Mouse (Mus musculus): ENCODE measurements around the gene Atp2b2.

The Atp2b2 gene

DNA sequence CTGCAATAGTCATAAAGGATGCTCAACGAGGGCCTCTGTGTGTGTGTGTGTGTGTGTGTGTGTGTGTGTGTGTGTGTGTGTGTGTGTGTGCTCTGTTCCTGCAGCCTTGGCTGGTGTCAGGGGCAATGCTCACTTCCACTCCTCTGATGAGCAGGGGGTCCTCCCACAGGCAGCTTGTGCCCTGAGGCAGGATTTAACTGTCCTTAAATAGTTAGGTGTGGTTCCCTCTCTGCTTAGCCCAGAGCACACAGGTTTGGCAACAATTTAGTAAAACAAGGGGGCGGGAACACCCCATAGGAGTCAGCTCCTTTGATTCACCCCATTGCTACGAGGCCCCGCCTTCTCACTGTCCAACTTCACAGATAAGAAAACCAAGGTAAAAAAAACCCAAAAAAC, 181.0 kb downstream of the Atp2b2 start:
- DNase-seq (ENCODE audit: extremely low read depth, insufficient read length, low spot score) = no peak

DNA sequence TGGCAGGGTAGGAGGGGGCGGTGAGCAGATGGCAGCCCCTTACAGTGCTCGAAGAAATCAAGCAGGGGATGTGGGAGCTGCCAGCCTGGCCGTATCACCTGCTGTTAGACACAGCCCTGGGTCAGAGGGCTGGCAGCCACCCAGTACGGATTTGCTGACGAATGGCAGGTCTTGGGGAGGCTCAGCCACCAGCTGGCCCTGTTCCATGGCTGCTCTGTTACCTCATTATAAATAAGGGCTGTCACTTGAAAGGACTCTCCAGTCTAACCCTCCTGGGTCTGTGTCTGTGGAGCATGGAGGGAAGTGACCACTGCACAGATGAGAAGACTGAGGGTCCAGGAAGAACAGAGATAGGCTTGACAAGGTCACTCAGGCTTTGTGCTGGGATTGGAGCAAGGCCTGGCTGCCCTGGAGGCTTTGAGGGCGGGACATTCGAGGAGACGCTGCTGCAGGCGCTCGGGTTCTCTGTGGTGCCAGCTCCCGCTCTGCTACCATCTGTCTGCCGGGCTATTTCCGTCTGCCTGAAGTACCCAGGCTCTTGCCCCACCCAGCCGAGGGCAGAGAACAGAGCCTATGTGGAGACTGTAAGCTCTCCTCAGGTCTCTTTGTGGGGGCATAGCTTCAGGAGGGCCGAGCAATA, 181.6 kb downstream of the Atp2b2 start:
- DNase-seq (ENCODE audit: extremely low read depth, insufficient read length, low spot score) = peak; percentile 43

DNA sequence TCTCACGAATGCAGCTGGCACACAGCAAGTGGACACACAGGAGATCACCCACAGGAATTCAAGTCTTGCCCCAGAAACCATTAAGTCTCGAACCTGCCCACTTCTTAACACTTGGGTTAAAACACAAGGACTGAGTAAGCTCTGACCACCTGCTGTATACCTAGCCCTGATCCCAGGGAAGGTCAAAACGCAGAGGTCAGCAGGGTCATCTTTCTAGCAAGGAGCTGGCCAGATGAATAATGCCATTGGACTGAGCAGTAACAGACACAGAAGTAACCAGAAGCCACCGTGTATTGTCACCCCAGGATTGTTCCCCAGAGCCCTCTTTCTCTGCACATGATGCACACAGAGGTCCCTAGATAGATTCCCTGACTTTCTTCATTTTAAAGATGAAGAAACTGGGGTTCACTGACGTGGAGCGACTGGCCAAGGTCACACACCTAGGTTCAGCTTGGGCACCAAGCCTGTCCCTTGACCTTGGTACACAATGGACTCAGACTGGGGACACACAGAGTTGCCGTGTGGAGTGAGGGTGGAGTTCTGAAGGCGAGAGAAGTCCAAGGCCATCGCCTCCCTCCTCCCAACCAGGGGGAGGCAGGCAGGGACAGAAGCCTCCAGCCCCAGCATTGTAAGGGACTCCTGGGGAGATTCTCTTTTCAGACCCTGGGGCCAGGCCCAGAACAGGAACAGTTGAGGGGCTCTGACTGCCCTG, 182.2 kb downstream of the Atp2b2 start:
- DNase-seq (ENCODE audit: extremely low read depth, insufficient read length, low spot score) = no peak

DNA sequence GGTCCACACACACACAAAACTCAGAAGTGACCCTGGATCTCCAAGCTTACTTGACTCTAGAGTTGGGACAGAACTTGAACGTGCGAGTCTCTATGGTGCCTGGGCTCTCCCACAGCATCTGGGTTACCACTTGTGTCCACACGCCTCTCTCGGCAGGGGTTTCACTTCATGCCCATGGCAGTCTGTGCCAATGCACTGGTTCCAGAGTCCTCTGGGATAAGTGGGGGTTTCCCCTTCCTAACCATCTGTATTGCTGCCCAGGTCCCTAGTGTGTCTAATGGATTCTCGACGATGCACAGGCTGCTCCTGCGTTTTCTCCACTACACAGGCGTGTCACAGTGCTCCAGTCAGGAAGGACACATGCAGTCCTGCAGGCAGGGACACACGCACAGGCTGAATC, 184.1 kb downstream of the Atp2b2 start:
- DNase-seq (ENCODE audit: extremely low read depth, insufficient read length, low spot score) = no peak

DNA sequence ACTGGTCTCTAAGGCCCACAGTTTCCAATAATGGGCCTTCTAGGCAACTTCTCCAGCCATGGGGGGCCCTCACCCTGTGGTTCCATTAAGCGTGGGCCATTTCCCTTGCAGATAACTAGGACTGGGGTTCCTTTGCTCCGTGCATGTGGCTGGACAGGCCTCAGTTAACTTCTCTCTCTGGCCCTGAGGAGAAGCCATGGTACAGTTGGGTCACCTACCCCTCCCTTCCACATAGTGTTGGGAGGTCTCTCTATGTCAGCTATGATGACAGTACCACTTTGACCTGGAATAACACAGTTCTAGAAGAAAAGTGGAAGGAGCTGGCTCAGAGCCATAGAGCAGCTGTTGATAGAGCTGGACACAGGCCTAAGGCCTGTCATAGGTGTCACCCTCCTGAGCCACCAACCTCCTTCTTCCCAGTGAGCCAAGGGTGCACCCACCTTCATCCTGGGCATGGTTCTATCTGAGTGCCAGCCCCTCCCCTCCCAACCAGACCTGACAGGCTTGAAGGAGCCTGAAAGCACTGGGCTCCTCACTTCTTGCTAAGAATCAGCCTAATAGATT, 185.0 kb downstream of the Atp2b2 start:
- no peak for DNase-seq (ENCODE audit: extremely low read depth, insufficient read length, low spot score)

DNA sequence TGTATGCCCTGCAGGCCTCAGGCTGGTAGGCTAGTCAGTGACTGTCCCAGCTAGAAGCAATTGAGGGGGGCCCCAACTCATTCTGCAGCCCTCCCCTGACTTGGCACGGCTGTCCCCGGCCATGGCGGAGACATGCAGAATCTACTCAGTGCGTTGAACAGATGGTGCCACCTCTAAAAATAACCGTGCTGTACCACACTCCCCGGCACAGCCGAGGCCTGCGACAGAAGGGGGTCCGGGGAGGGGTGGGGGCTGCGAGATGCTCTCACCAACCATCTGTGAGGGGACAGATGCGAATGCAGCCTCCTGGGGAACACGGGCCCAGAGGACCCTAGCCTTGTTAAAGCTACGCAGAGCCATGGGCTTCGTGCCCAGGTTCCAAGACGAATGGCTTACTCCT, 185.6 kb downstream of the Atp2b2 start:
- DNase-seq (ENCODE audit: extremely low read depth, insufficient read length, low spot score) = no peak

DNA sequence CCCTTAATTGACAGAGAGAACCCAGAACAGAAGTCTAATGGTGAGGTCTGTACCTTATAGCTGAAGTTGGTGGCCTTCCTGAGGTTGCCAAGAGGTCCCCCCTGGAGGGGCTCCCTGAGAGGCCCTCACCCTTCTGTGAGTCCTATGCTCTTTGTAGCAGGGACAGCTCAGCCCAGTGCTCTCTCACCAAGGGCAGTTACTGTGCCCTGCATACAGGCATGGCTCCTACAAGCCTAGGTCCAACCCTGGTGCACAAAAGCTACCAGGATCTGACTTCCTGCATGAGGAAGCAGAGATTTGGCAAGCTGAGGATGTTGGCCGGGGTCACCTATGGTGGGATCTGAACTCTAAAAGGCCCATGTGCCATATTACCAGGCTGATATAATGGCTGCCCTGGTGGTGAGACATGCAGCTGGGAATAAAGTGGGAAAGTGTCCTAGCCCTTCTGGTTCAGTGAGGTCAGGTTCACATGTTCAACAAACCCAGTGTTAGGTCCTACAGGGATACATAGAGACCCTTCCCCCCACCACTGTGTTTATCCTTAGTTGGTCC, 186.2 kb downstream of the Atp2b2 start:
- DNase-seq (ENCODE audit: extremely low read depth, insufficient read length, low spot score) = no peak

DNA sequence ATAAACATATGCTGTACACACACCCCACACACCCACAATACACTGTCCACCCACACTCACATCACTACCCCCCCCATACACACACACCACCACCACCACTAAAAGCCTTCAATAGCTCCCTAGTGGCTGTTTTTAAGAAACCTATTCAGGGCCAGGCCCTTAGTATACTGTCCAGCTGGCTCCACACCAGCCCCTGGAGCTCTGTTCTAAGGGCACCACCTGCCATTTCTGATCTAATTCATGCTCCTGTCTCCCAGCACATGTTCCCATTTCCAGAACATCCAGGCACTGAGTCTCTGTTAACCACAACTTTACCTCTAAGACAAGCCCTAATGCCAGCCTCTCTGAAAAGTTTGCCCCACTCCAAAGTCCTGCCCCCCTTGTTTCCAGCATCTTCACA, 186.8 kb downstream of the Atp2b2 start:
- DNase-seq (ENCODE audit: extremely low read depth, insufficient read length, low spot score) = no peak

DNA sequence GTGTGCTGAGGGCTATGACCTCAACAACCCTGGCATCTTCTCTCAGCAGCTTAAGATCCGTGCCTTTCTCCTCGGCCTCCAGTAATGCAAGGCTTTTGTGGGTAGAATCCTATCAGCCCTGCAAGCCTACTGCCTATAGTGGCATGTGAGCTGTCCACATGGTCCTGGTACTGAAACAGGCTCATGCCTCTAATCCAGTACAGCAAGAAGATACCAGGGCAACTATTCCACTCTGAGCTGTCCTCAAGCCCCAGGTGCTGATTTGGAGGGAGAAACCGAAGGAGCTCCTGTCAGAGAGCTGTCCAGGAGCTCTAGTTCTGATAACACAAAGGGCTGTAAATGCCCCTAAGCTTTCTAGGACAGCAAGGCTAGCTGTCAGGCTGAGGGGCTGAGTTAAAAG, 190.1 kb downstream of the Atp2b2 start:
- DNase-seq (ENCODE audit: extremely low read depth, insufficient read length, low spot score) = peak; percentile 35

DNA sequence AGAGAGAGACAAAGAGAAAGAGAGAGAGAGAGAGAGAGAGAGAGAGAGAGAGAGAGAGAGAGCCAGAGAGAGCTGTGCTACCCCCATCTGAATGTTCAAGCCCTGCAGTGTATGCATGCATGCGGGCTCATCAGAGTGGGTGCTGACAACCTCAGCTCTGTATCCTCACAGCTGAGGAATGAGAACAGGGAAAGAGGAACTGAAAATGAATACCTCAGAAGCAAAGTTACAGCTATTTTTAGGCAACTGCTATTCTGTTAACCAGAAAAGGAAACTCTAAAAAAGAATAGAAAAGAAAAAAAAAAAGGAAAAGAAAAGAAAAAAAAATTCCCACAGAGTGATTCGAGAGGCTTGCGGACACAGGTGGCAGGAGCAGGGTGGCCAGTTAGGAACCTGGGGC, 192.6 kb downstream of the Atp2b2 start:
- DNase-seq (ENCODE audit: extremely low read depth, insufficient read length, low spot score) = no peak

DNA sequence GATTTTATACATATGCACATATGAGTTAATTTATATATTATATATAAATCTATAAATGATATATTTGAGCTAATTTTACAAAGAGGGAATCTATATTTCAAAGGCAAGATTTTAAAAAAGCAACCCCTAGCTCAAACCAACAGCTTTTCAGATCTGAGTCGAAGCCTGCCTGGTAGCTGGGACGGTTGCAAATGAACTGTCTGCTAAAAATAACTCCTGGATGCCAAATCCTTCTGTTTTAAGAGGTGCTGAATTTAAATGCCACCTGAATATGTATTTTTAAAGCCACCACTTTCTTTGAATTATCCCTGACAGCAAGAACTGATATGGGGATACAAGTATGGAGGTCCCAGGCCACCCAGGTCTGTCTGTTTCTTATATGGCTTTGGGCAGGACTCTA, 193.8 kb downstream of the Atp2b2 start:
- DNase-seq (ENCODE audit: extremely low read depth, insufficient read length, low spot score) = no peak

DNA sequence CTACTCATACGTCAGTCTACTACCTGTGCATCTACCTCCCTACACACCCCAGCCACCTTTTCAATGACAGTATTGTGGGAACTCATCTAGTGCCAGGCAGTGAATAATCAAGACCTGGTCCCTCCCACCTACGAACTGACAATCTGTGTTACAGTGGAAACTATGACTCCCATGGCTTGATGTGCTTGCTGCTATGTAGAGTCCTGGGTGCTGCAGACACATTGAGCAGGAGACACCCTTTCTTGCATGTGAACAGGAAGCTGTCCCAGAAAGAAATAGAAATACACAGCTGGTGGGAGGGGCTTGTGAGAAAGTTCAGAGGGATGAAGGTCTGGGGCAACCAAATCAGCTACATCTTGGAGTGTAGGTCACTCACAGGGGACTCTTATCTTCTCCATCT, 195.3 kb downstream of the Atp2b2 start:
- no peak for DNase-seq (ENCODE audit: extremely low read depth, insufficient read length, low spot score)

DNA sequence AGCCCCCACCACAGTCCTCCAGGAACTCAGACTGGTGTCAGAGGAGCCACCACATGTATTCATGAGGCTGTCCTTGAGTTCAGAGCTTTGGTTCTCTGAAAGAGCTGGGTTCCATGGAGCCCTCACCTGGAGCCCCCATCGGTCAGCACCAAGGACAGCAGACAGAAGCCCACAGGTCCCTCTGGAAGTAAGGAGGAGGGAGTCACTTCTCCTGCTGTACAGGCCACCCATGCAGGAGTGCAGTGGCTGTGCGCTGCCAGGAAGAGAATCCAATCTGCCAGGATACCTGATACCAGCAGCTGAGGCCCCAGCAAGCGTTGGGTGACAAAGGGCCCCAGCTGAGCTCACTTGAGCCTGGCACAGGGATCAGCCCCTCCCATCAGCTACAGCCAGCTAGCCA, 199.2 kb downstream of the Atp2b2 start:
- no peak for DNase-seq (ENCODE audit: extremely low read depth, insufficient read length, low spot score)

DNA sequence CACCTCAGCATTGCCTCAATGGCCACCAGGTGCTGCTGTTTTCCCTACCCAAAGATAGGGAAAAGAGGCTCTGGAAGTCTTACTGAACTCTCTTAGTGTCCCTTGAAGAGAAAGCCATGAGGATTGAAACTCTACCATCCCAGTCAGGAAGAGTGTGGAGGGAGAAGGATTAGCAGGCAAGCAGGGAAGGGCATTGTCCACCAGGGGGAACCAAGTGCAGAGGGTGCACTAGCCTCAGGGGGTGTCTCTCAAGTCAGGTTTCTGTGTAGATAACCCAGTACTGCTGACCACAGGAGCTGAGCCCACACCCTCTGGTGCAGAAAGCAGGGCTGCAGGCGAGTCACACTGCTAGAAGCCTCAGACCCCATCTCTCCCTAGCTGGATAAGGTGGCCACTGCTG, 203.9 kb downstream of the Atp2b2 start:
- no peak for DNase-seq (ENCODE audit: extremely low read depth, insufficient read length, low spot score)

DNA sequence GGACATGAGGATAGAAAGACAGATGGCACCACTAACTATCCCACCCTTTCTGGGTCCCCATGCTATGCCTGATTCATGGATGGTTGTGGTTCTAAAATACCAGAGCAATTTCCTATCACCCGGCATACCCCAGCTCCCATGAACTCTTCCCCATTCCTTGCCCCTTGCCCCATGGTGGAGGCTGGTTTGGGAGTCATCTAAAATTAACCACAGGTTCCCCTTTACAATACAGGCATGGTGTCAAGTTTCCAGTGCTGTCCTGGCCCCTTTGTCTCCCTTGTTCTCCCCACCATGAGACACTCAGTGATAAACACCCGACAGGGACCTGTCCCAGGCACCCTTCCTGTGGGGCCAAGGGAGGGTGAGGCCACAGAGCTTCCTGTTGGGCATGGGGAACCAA, 204.7 kb downstream of the Atp2b2 start:
- no peak for DNase-seq (ENCODE audit: extremely low read depth, insufficient read length, low spot score)

DNA sequence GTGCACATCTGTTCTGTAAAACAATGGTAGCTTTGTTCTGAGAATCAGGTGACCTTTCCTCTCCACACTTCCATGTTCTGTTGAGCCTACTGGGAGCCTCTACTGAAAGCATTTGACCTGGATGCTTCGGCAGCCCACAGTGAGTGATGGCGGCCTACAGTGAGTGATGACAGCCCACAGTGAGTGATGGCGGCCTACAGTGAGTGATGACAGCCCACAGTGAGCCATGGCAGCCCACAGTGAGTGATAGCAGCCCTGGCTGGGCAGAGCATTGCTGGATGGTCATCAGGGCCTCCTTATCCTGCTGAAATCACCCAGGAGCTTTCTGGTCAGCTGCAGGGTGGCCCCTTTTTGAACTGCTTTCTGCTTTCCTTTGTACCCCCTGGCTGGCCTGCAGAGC, 205.9 kb downstream of the Atp2b2 start:
- no peak for DNase-seq (ENCODE audit: extremely low read depth, insufficient read length, low spot score)

DNA sequence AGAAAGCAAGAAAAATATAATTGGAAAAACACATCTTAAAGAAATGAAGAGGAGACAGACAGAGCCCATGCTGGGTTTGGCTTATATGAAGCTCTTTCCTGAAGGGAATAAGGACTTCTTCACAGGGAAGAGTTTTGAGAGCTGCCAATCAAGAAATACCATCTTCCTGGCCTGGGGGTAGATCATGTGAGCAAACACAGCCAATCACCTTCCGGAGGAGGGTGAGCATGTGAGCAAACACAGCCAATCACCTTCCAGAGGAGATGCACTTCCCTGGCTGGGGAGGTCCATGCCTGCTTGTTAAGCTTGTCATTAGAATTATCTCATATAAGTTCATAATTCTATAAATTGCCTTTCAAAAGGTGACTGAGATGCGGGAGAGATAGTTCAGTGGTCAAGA, 211.9 kb downstream of the Atp2b2 start:
- DNase-seq (ENCODE audit: extremely low read depth, insufficient read length, low spot score) = no peak

DNA sequence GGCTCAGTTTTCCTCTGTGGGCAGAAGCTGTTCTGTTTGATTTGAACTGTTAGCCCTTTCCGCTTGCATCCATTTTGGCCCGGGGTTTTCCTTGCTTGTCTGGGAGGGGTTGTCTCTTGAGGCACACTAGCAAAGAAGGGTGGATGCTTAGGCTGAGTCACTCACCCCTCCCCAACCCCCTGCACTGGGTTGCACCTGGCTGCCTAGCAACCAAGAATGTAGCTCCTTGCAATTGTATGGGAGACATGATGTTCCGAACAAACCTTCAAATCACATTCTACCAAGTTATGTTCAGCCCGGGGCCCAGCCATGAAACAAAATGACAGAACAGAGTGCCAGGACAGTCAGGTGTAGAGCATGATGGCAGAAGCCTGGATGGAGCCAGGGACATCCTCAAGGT, 215.1 kb downstream of the Atp2b2 start:
- no peak for DNase-seq (ENCODE audit: extremely low read depth, insufficient read length, low spot score)

DNA sequence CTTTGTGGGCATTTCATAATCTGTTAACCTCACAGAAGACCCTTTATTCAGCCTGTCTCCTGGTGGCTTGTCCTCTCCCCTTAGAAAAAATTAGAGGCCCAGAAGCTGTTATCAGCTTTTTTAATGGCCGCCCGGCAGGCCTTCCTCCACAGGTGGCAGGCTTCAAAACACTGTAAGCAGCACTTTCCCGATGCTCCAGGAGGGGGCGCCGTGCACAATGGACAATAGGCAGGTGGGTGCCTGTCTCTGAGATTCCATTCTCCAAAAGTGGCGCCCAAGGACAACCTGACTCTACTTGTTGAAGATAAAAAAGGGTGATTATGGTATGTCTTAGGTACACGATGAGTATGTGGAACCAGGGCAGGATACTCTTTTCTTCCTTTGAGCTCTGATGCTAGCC, 220.0 kb downstream of the Atp2b2 start:
- no peak for DNase-seq (ENCODE audit: extremely low read depth, insufficient read length, low spot score)

DNA sequence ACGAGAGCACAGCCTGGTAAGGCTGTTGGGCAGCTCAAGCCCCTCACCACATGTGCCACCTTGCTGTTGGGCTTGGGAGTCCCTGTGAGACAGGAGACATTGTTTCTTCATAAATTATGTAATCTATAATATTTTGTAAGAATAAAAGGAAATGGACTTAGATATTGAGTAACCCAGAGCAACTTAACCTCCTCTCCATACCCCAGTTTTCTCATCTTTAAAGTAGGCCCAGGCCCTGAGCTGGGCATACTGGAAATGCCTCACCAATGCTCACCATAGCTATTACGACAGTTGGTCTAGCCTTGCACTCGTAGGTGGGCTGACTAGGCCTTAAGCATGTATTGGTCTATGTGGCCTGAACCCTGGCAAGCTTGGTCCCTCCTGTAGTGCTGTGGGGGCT, 225.7 kb downstream of the Atp2b2 start:
- no peak for DNase-seq (ENCODE audit: extremely low read depth, insufficient read length, low spot score)

DNA sequence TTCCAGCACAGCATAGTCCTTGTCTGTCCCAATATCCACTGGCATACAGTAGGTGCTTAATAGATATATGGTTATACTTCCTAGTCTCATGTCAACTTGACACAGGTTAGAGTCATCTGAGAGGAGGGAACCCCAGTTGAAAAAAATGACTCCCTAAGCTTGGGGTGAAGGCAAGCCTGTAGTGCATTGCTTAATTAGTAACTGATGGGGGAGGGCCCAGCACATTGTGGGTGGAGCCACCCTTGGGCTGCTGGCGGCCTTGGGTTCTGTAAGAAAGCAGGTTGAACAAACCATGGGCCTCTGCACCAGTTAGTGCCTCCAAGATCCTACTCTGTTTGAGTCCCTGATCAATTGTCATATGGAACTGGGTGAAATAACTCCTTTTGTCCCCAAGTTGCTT, 231.0 kb downstream of the Atp2b2 start:
- no peak for DNase-seq (ENCODE audit: extremely low read depth, insufficient read length, low spot score)

DNA sequence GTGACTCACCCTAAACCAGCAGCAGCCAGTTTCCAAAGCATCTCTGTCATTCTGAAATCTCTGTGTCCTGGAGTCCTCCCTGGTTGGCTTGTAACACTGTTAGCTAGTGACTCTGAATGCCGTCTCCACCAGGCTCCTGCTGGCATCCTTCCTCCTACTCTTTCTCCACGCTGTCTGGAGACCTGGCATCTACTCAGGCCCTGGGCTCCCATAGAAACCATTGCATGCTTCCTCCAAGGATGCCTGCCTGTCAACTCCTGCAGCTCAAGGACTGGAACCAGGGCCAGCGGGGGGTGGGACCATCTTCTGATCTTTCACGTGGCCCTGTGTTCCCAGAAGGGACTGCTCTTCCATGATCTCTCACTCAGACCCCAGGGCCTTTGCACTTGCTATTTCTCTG, 231.7 kb downstream of the Atp2b2 start:
- DNase-seq (ENCODE audit: extremely low read depth, insufficient read length, low spot score) = no peak
